Comparison of ENCODE assay signal across 8 mouse cellular contexts in the genomic region with DNA sequence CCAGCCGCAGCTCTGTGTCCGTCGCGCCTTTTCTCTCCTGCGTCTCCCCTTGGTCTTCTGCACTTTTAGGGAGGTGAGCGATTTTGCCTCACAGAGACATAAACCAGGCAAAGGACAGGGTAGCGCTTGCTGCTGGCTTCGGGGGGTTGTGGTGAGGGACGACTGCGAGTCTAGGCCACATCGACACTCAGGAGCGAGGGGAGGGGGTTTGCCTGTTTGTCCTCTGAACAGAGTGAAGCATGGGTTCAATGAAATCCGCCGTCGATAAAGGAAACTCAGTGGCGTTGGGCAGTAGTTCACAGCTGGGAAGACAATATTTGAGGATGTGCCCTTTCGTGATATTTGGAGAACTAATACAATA. TPM values are rescaled to one million over a fixed set of nuclear protein-coding genes. Genes with fewer than 3 reads are reported as not detected.
DNase-seq lines count a peak whose midpoint lies in the region; ATAC-seq and TF ChIP-seq lines count a peak whose summit lies in the region.

A gene (minus strand): TSS at position 52 of the 361 bp plus-strand sequence.

- no peak for TF ChIP-seq CTCF in intestine, postnatal 0 days (IDR thresholded peaks at IDR 0.05; ENCODE audit: low read depth)

- intact Hi-C loops in gastrocnemius, postnatal 36 days (cut with DNase I), result no loop called here

- peak within 1 kb of the TSS; percentile 87 for H3K4me2 ChIP-seq in kidney, embryonic 16.5 days (replicated peaks; ENCODE audit: low read depth, low read length)
- H3K4me2 ChIP-seq in intestine, postnatal 0 days (replicated peaks; ENCODE audit: low read depth), result peak within 1 kb of the TSS; percentile 89

- under 1% methylated on average over 17 of the region's 17 CpGs for WGBS in kidney, embryonic 16.5 days
- WGBS in intestine, postnatal 0 days, result under 1% methylated on average over 17 of the region's 17 CpGs

- no peaks in the 10 kb centered on the region for H3K27me3 ChIP-seq in kidney, embryonic 16.5 days (ENCODE audit: insufficient read depth, low read length)
- H3K27me3 ChIP-seq in intestine, postnatal 0 days (replicated peaks; ENCODE audit: control insufficient read depth, insufficient read depth, low read length), result no peaks in the 10 kb centered on the region

- peak within 1 kb of the TSS; percentile 97 for H3K4me3 ChIP-seq in kidney, embryonic 16.5 days (ENCODE audit: low read length)
- peak within 1 kb of the TSS; percentile 95 for H3K4me3 ChIP-seq in intestine, postnatal 0 days (ENCODE audit: low read depth, low read length)

- peak within 1 kb of the TSS; percentile 96 for H3K9ac ChIP-seq in kidney, embryonic 16.5 days (replicated peaks; ENCODE audit: low read length)
- peak within 1 kb of the TSS; percentile 86 for H3K9ac ChIP-seq in intestine, postnatal 0 days (ENCODE audit: low read depth, low read length)

- H3K27ac ChIP-seq in kidney, embryonic 16.5 days (ENCODE audit: low read length), result peak within 1 kb of the TSS; percentile 98
- H3K27ac ChIP-seq in intestine, postnatal 0 days (ENCODE audit: low read depth, low read length), result peak within 1 kb of the TSS; percentile 95

- DNase-seq in kidney, postnatal 36 days, result no peak
- no peak for DNase-seq in adrenal gland, postnatal 4 days (ENCODE audit: low spot score in 2 of 2)
- DNase-seq in gastrocnemius, postnatal 36 days, result no peak
- DNase-seq in spleen, postnatal 36 days (ENCODE audit: low spot score in 2 of 2), result no peak
- no peak for DNase-seq in right cerebral cortex, postnatal 25 days

- ATAC-seq in kidney, embryonic 16.5 days (ENCODE audit: low FRiP score, low TSS enrichment), result no peak; the same call in 1 of the 2 replicates
- no peak for ATAC-seq in intestine, postnatal 0 days
- no peak for ATAC-seq in megakaryocyte-erythroid progenitor cell, adult 5-6 weeks (replicated peaks; ENCODE audit: low FRiP score, low TSS enrichment, poor library complexity, severe bottlenecking)

- H3K9me3 ChIP-seq in kidney, embryonic 16.5 days (ENCODE audit: low read length), result no peaks in the 10 kb centered on the region
- no peaks in the 10 kb centered on the region for H3K9me3 ChIP-seq in intestine, postnatal 0 days (ENCODE audit: control insufficient read depth)

- peaks cover 6% of the 10 kb centered on the region for H3K36me3 ChIP-seq in kidney, embryonic 16.5 days (ENCODE audit: insufficient read depth, low read length)
- H3K36me3 ChIP-seq in intestine, postnatal 0 days (ENCODE audit: control insufficient read depth, insufficient read depth), result peaks cover 4% of the 10 kb centered on the region

- H3K4me1 ChIP-seq in kidney, embryonic 16.5 days (ENCODE audit: insufficient read depth, low read length), result peaks cover 17% of the 10 kb centered on the region
- 0 out of 2 replicates have a peak, but pooled peaks cover 3% of the 10 kb centered on the region for H3K4me1 ChIP-seq in intestine, postnatal 0 days (replicated peaks; ENCODE audit: control insufficient read depth, insufficient read depth, low read length)

RNA-seq across cellular contexts. Expression of the gene that starts here (rescaled TPM):
- polyA plus RNA-seq in kidney, embryonic 16.5 days (2015; fragmentation: Nextera tagmentation; extraction: Ambion mirVana), result 144 and 154 TPM in 2 replicates
- 100 to 1,000 TPM; 102 to 111 TPM for total RNA-seq in adrenal gland, postnatal 4 days (2021)
- total RNA-seq in gastrocnemius, postnatal 36 days (2021), result 10 to 100 TPM; 30.4 to 32.0 TPM
- 37.7 and 40.9 TPM in 2 replicates for polyA plus RNA-seq in intestine, postnatal 0 days (2015; fragmentation: Nextera tagmentation; extraction: Ambion mirVana)
- total RNA-seq in megakaryocyte-erythroid progenitor cell, adult 5-6 weeks (2014; fragmentation: Nextera tagmentation), result 137 TPM in 2 replicates
- total RNA-seq in megakaryocyte-erythroid progenitor cell, adult 5-6 weeks (2017), result 59.2 and 71.1 TPM in 2 replicates
